25 mouse cellular contexts compared by ENCODE assay signal in the genomic region with DNA sequence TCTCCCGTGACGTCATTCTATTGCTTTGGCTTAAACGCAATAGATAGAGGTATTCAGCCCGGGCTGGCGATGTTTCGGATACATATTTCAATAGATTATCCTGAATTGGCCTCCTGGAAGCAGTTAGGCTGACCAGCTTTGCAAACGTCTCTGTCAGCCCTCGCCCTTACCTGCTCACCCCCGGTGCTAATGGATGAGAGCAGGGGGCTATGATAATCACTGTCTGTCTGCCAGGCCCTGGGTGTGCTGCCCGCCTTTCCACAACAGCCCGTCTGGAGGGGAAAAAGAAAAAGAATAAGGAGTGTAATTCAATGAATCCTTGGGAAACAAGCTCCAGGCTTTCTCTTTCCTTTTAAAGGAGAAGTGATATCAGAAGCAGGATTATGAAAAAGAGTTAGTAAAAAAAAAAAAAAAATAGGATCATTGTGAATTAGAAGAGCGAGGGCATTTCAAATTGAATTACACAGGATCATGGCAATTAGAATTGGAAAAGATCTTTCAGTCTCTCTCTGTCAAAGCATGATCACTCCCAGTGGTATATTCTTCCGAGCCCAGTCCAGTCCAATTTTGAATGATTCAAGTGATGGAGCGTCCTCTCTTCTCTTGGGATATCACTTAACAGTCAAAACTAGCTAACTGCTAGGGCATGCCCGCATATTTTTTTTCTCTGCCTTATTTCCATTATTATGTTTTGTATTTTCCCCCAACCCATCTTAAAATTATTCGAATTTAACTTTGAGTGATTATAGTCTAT. TPM values are rescaled to one million over a fixed set of nuclear protein-coding genes. Genes with fewer than 3 reads are reported as not detected.
DNase-seq lines count a peak whose midpoint lies in the region; ATAC-seq and TF ChIP-seq lines count a peak whose summit lies in the region.
"Had no signal": no experiment of that assay in that cellular context is flagged by ENCODE, and none has a peak within 500 bp of the region (broad histone marks: within the 10 kb centered on the region; RNA-seq: fewer than 3 reads in every experiment).

No protein-coding gene starts in this region.

- H3K36me3 ChIP-seq in forebrain, embryonic 14.5 days (ENCODE audit: control insufficient read depth, insufficient read depth, low read length): no peaks in the 10 kb centered on the region
- H3K36me3 ChIP-seq in forebrain, embryonic 16.5 days (ENCODE audit: control insufficient read depth, insufficient read depth): no peaks in the 10 kb centered on the region
- H3K36me3 ChIP-seq in embryonic facial prominence, embryonic 12.5 days: no peaks in the 10 kb centered on the region
- no peaks in the 10 kb centered on the region for H3K36me3 ChIP-seq in hindbrain, embryonic 15.5 days
- no peaks in the 10 kb centered on the region for H3K36me3 ChIP-seq in midbrain, postnatal 0 days (ENCODE audit: insufficient read depth, low read length)
- H3K36me3 ChIP-seq: embryonic facial prominence, embryonic 15.5 days; forebrain, embryonic 15.5 days; limb, embryonic 10.5 days; liver, embryonic 15.5 days; lung, embryonic 15.5 days had no signal

- no peak overlapping the region for H3K27ac ChIP-seq in forebrain, embryonic 14.5 days (ENCODE audit: low read depth, low read length)
- no peak overlapping the region for H3K27ac ChIP-seq in forebrain, embryonic 16.5 days (ENCODE audit: low read length)
- H3K27ac ChIP-seq in embryonic facial prominence, embryonic 12.5 days: no peak overlapping the region
- H3K27ac ChIP-seq in hindbrain, embryonic 15.5 days (replicated peaks): no peak overlapping the region
- no peak overlapping the region for H3K27ac ChIP-seq in midbrain, postnatal 0 days (ENCODE audit: low read depth, low read length)
- H3K27ac ChIP-seq: embryonic facial prominence, embryonic 15.5 days; forebrain, embryonic 15.5 days; kidney, postnatal 0 days; limb, embryonic 10.5 days; liver, embryonic 15.5 days; lung, embryonic 15.5 days had no signal

- DNase-seq in forebrain, embryonic 14.5 days (ENCODE audit: low spot score): peak; percentile 4
- DNase-seq in midbrain, postnatal 0 days (ENCODE audit: low spot score): no peak
- DNase-seq in left cerebral cortex, adult 18-20 months (ENCODE audit: low spot score in 2 of 2): no peak
- DNase-seq in heart, postnatal 25 days (ENCODE audit: low spot score): no peak
- DNase-seq: adrenal gland, postnatal 25 days; cerebellum, adult 9-10 months; gastrocnemius, postnatal 10 days; heart, adult 11 months; kidney, adult 2 months; liver; lung, postnatal 36 days had no signal

- no peaks in the 10 kb centered on the region for H3K27me3 ChIP-seq in forebrain, embryonic 14.5 days (replicated peaks; ENCODE audit: control insufficient read depth, insufficient read depth, low read length)
- H3K27me3 ChIP-seq in forebrain, embryonic 16.5 days (replicated peaks; ENCODE audit: control insufficient read depth, insufficient read depth, low read length): no peaks in the 10 kb centered on the region
- no peaks in the 10 kb centered on the region for H3K27me3 ChIP-seq in embryonic facial prominence, embryonic 12.5 days
- H3K27me3 ChIP-seq in hindbrain, embryonic 15.5 days: no peaks in the 10 kb centered on the region
- no peaks in the 10 kb centered on the region for H3K27me3 ChIP-seq in midbrain, postnatal 0 days (ENCODE audit: insufficient read depth, low read length)
- H3K27me3 ChIP-seq: embryonic facial prominence, embryonic 15.5 days; forebrain, embryonic 15.5 days; liver, embryonic 15.5 days; lung, embryonic 15.5 days; megakaryocyte, embryonic 14.5 days had no signal

- TF ChIP-seq CTCF in midbrain, postnatal 0 days (IDR thresholded peaks at IDR 0.05): no peak

- intact Hi-C loops in heart, postnatal 25 days (cut with DNase I): no loop called here

- H3K4me1 ChIP-seq in forebrain, embryonic 14.5 days (ENCODE audit: control insufficient read depth, insufficient read depth, low read length): no peaks in the 10 kb centered on the region
- no peaks in the 10 kb centered on the region for H3K4me1 ChIP-seq in forebrain, embryonic 16.5 days (replicated peaks; ENCODE audit: control insufficient read depth, insufficient read depth, low read length)
- H3K4me1 ChIP-seq in embryonic facial prominence, embryonic 12.5 days: 0 out of 2 replicates have a peak, but pooled peaks cover 2% of the 10 kb centered on the region
- H3K4me1 ChIP-seq in hindbrain, embryonic 15.5 days (replicated peaks): peaks cover 7% of the 10 kb centered on the region
- no peaks in the 10 kb centered on the region for H3K4me1 ChIP-seq in midbrain, postnatal 0 days (ENCODE audit: insufficient read depth, low read length)
- H3K4me1 ChIP-seq: embryonic facial prominence, embryonic 15.5 days; forebrain, embryonic 15.5 days; limb, embryonic 10.5 days; liver, embryonic 15.5 days; lung, embryonic 15.5 days; megakaryocyte, embryonic 14.5 days had no signal

- H3K9ac ChIP-seq in forebrain, embryonic 14.5 days (ENCODE audit: low read length): no peak overlapping the region
- no peak overlapping the region for H3K9ac ChIP-seq in forebrain, embryonic 16.5 days (replicated peaks; ENCODE audit: low read depth, low read length)
- H3K9ac ChIP-seq in embryonic facial prominence, embryonic 12.5 days: no peak overlapping the region
- H3K9ac ChIP-seq in hindbrain, embryonic 15.5 days: 0 out of 2 replicates have a peak overlapping the region, but pooled peaks have one; percentile 7
- 0 out of 2 replicates have a peak overlapping the region, but pooled peaks have one; percentile 24 for H3K9ac ChIP-seq in midbrain, postnatal 0 days (replicated peaks; ENCODE audit: low read length, poor library complexity, severe bottlenecking)
- H3K9ac ChIP-seq: embryonic facial prominence, embryonic 15.5 days; forebrain, embryonic 15.5 days; liver, embryonic 15.5 days; lung, embryonic 15.5 days had no signal

- H3K4me3 ChIP-seq in forebrain, embryonic 14.5 days (ENCODE audit: low read depth, low read length): no peak overlapping the region
- no peak overlapping the region for H3K4me3 ChIP-seq in forebrain, embryonic 16.5 days (replicated peaks; ENCODE audit: low read length)
- no peak overlapping the region for H3K4me3 ChIP-seq in embryonic facial prominence, embryonic 12.5 days
- H3K4me3 ChIP-seq in hindbrain, embryonic 15.5 days: 0 out of 2 replicates have a peak overlapping the region, but pooled peaks have one; percentile 10
- no peak overlapping the region for H3K4me3 ChIP-seq in midbrain, postnatal 0 days (ENCODE audit: low read depth, low read length)
- H3K4me3 ChIP-seq: embryonic facial prominence, embryonic 15.5 days; forebrain, embryonic 15.5 days; limb, embryonic 10.5 days; liver, embryonic 15.5 days; lung, embryonic 15.5 days; megakaryocyte, embryonic 14.5 days had no signal

- no peak for ATAC-seq in forebrain, embryonic 14.5 days
- ATAC-seq in forebrain, embryonic 16.5 days: no peak
- no peak for ATAC-seq in embryonic facial prominence, embryonic 12.5 days (ENCODE audit: insufficient number of reproducible peaks, insufficient read depth, low FRiP score, low TSS enrichment)
- ATAC-seq in hindbrain, embryonic 15.5 days (ENCODE audit: low FRiP score, low read depth): no peak
- ATAC-seq in midbrain, postnatal 0 days (ENCODE audit: low FRiP score): no peak
- ATAC-seq in activated CD4-positive, CD25-positive, alpha-beta regulatory T cell, adult 4 months: no peak
- ATAC-seq: forebrain, embryonic 15.5 days had no signal

- no peak overlapping the region for H3K4me2 ChIP-seq in forebrain, embryonic 14.5 days (ENCODE audit: low read length)
- H3K4me2 ChIP-seq in forebrain, embryonic 16.5 days (ENCODE audit: low read length): no peak overlapping the region
- 0 out of 2 replicates have a peak overlapping the region, but pooled peaks have one; percentile 19 for H3K4me2 ChIP-seq in embryonic facial prominence, embryonic 12.5 days (replicated peaks)
- peak overlapping the region; percentile 37 for H3K4me2 ChIP-seq in hindbrain, embryonic 15.5 days
- H3K4me2 ChIP-seq in midbrain, postnatal 0 days (ENCODE audit: low read depth, low read length, poor library complexity, severe bottlenecking): peak overlapping the region; percentile 20; the same call in 1 of the 2 replicates
- H3K4me2 ChIP-seq: embryonic facial prominence, embryonic 15.5 days; forebrain, embryonic 15.5 days; heart, embryonic 11.5 days; liver, embryonic 15.5 days; lung, embryonic 15.5 days had no signal

- 64% methylated on average over 16 of the region's 16 CpGs for WGBS in forebrain, embryonic 14.5 days
- WGBS in forebrain, embryonic 16.5 days: 54% methylated on average over 16 of the region's 16 CpGs
- 43% methylated on average over 16 of the region's 16 CpGs for WGBS in embryonic facial prominence, embryonic 12.5 days
- 44% methylated on average over 16 of the region's 16 CpGs for WGBS in hindbrain, embryonic 15.5 days
- whole genome bisulfite sequencing in midbrain, postnatal 0 days: 27% methylated on average over 16 of the region's 16 CpGs

- no peaks in the 10 kb centered on the region for H3K9me3 ChIP-seq in forebrain, embryonic 14.5 days (replicated peaks; ENCODE audit: control insufficient read depth, low read length)
- H3K9me3 ChIP-seq in forebrain, embryonic 16.5 days (ENCODE audit: control insufficient read depth, low read length): no peaks in the 10 kb centered on the region
- no peaks in the 10 kb centered on the region for H3K9me3 ChIP-seq in embryonic facial prominence, embryonic 12.5 days
- no peaks in the 10 kb centered on the region for H3K9me3 ChIP-seq in hindbrain, embryonic 15.5 days
- no peaks in the 10 kb centered on the region for H3K9me3 ChIP-seq in midbrain, postnatal 0 days (ENCODE audit: low read length)
- H3K9me3 ChIP-seq: embryonic facial prominence, embryonic 15.5 days; forebrain, embryonic 15.5 days; limb, embryonic 10.5 days; liver, embryonic 15.5 days; lung, embryonic 15.5 days had no signal

RNA-seq across cellular contexts. Expression of a gene that starts 24.8 kb away (rescaled TPM):
- polyA plus RNA-seq in forebrain, embryonic 14.5 days (2014; fragmentation: Nextera tagmentation; extraction: Ambion mirVana): 18.8 and 20.9 TPM in 2 replicates
- 20.0 and 22.4 TPM in 2 replicates for polyA plus RNA-seq in forebrain, embryonic 16.5 days (2015; fragmentation: Nextera tagmentation; extraction: Ambion mirVana)
- 72.4 and 82.6 TPM in 2 replicates for polyA plus RNA-seq in embryonic facial prominence, embryonic 12.5 days (2016; fragmentation: Nextera tagmentation; extraction: Ambion mirVana)
- polyA plus RNA-seq in hindbrain, embryonic 15.5 days (2015; fragmentation: Nextera tagmentation; extraction: Ambion mirVana): 38.5 and 69.1 TPM in 2 replicates
- total RNA-seq in midbrain, postnatal 0 days (2014; rRNA removed): 11.1 and 18.3 TPM in 2 replicates
- polyA plus RNA-seq in midbrain, postnatal 0 days (2015; fragmentation: Nextera tagmentation; extraction: Ambion mirVana): 48.1 and 59.5 TPM in 2 replicates
- 10 to 100 TPM; 34.1 to 42.3 TPM for total RNA-seq in left cerebral cortex, adult 18-20 months (2021)
- total RNA-seq in heart, postnatal 25 days (2021): 10 to 100 TPM; 21.0 to 23.0 TPM
- under 1 TPM in 1 of 2 experiments, not detected in 1; 0.19 TPM for polyA plus RNA-seq in activated CD4-positive, CD25-positive, alpha-beta regulatory T cell, adult 4 months (2017; shearing (Covaris generic))
- total RNA-seq: common myeloid progenitor, adult 5-6 weeks; neutrophil, adult 5-6 weeks had no signal

Comparison
In these comparisons a context has a peak if more than half of its experiments do, and no peak if none do; other contexts are left out.
1. H3K4me2 ChIP-seq: peak in embryonic facial prominence, embryonic 12.5 days (single experiment), hindbrain, embryonic 15.5 days (single experiment) and midbrain, postnatal 0 days (single experiment); none in forebrain, embryonic 14.5 days (single experiment) and forebrain, embryonic 16.5 days (single experiment).
2. H3K9ac ChIP-seq: peak in hindbrain, embryonic 15.5 days (single experiment) and midbrain, postnatal 0 days (single experiment); none in forebrain, embryonic 14.5 days (single experiment), forebrain, embryonic 16.5 days (single experiment) and embryonic facial prominence, embryonic 12.5 days (single experiment).
3. RNA of a gene that starts 24.8 kb away (polyA plus RNA-seq): 72.4 to 82.6 TPM in embryonic facial prominence, embryonic 12.5 days, 48.1 to 59.5 TPM in midbrain, postnatal 0 days, 38.5 to 69.1 TPM in hindbrain, embryonic 15.5 days, 20.0 to 22.4 TPM in forebrain, embryonic 16.5 days and 18.8 to 20.9 TPM in forebrain, embryonic 14.5 days; 0.19 TPM in activated CD4-positive, CD25-positive, alpha-beta regulatory T cell, adult 4 months; every median in the first group is over 10 times any median in the second.